Mouse (Mus musculus): Measurements from ENCODE around the gene Lrrc8d.

Gene Lrrc8d

GRCm38 (mm10) chr5:105849222-105849621 is 149.5 kb downstream of the Lrrc8d start:
- in situ Hi-C loops (cut with MboI; ENCODE audit: low sequenced_read_pairs): no loop called here

GRCm38 (mm10) chr5:105849643-105850042 is 149.9 kb downstream of the Lrrc8d start:
- in situ Hi-C loops (cut with MboI; ENCODE audit: low sequenced_read_pairs): no loop called here

GRCm38 (mm10) chr5:105853271-105853670 is 153.5 kb downstream of the Lrrc8d start:
- in situ Hi-C loops (cut with MboI; ENCODE audit: low sequenced_read_pairs): no loop called here

- in situ Hi-C loops (cut with MboI; ENCODE audit: low sequenced_read_pairs): no loop called here
Observed at GRCm38 (mm10) chr5:105857486-105857885, 157.7 kb downstream of the Lrrc8d start.

GRCm38 (mm10) chr5:105858754-105859694 is 159.3 kb downstream of the Lrrc8d start:
- in situ Hi-C loops (cut with MboI; ENCODE audit: low sequenced_read_pairs): no loop called here

GRCm38 (mm10) chr5:105859716-105860460 is 160.1 kb downstream of the Lrrc8d start:
- in situ Hi-C loops (cut with MboI; ENCODE audit: low sequenced_read_pairs): loop anchor here (10.0 kb wide), 2 partner anchors 165 to 455 kb away; partner anchors contain the start of gene Lrrc8d

GRCm38 (mm10) chr5:105860461-105860835 is 160.7 kb downstream of the Lrrc8d start:
- in situ Hi-C loops (cut with MboI; ENCODE audit: low sequenced_read_pairs): loop anchor here (10.0 kb wide), 2 partner anchors 166 to 456 kb away; partner anchors contain the start of gene Lrrc8d

GRCm38 (mm10) chr5:105861616-105862015 is 161.8 kb downstream of the Lrrc8d start:
- in situ Hi-C loops (cut with MboI; ENCODE audit: low sequenced_read_pairs): loop anchor here (10.0 kb wide), 2 partner anchors 167 to 457 kb away; partner anchors contain the start of gene Lrrc8d

GRCm38 (mm10) chr5:105865110-105865628 is 165.4 kb downstream of the Lrrc8d start:
- in situ Hi-C loops (cut with MboI; ENCODE audit: low sequenced_read_pairs): loop anchor here (10.0 kb wide), 2 partner anchors 170 to 460 kb away; partner anchors contain the start of gene Lrrc8d

- in situ Hi-C loops (cut with MboI; ENCODE audit: low sequenced_read_pairs): loop anchor here (10.0 kb wide), 2 partner anchors 173 to 463 kb away; partner anchors contain the start of gene Lrrc8d
Observed at GRCm38 (mm10) chr5:105867427-105867826, 167.7 kb downstream of the Lrrc8d start.

- in situ Hi-C loops (cut with MboI; ENCODE audit: low sequenced_read_pairs): loop anchor here (10.0 kb wide), 2 partner anchors 173 to 463 kb away; partner anchors contain the start of gene Lrrc8d
Observed at GRCm38 (mm10) chr5:105867841-105868447, 168.2 kb downstream of the Lrrc8d start.

- in situ Hi-C loops (cut with MboI; ENCODE audit: low sequenced_read_pairs): loop anchor here (10.0 kb wide), 2 partner anchors 174 to 464 kb away; partner anchors contain the start of gene Lrrc8d
Observed at GRCm38 (mm10) chr5:105868593-105868992, 168.8 kb downstream of the Lrrc8d start.

- in situ Hi-C loops (cut with MboI; ENCODE audit: low sequenced_read_pairs): loop anchor here (10.0 kb wide), 3 partner anchors 175 to 465 kb away; partner anchors contain the start of gene Lrrc8d
Observed at GRCm38 (mm10) chr5:105869739-105870138, 170.0 kb downstream of the Lrrc8d start.

GRCm38 (mm10) chr5:105871140-105871539 is 171.4 kb downstream of the Lrrc8d start:
- in situ Hi-C loops (cut with MboI; ENCODE audit: low sequenced_read_pairs): loop anchor here (10.0 kb wide), 1 partner anchor 376 kb away; no protein-coding TSS in a partner anchor

- in situ Hi-C loops (cut with MboI; ENCODE audit: low sequenced_read_pairs): loop anchor here (10.0 kb wide), 1 partner anchor 377 kb away; no protein-coding TSS in a partner anchor
Observed at GRCm38 (mm10) chr5:105872176-105872575, 172.4 kb downstream of the Lrrc8d start.

GRCm38 (mm10) chr5:105872916-105873315 is 173.1 kb downstream of the Lrrc8d start:
- in situ Hi-C loops (cut with MboI; ENCODE audit: low sequenced_read_pairs): loop anchor here (10.0 kb wide), 1 partner anchor 378 kb away; no protein-coding TSS in a partner anchor

GRCm38 (mm10) chr5:105873774-105874173 is 174.0 kb downstream of the Lrrc8d start:
- in situ Hi-C loops (cut with MboI; ENCODE audit: low sequenced_read_pairs): loop anchor here (10.0 kb wide), 1 partner anchor 379 kb away; no protein-coding TSS in a partner anchor

GRCm38 (mm10) chr5:105874476-105874875 is 174.7 kb downstream of the Lrrc8d start:
- in situ Hi-C loops (cut with MboI; ENCODE audit: low sequenced_read_pairs): loop anchor here (10.0 kb wide), 1 partner anchor 380 kb away; no protein-coding TSS in a partner anchor

- in situ Hi-C loops (cut with MboI; ENCODE audit: low sequenced_read_pairs): loop anchor here (10.0 kb wide), 1 partner anchor 381 kb away; no protein-coding TSS in a partner anchor
Observed at GRCm38 (mm10) chr5:105876068-105876924, 176.5 kb downstream of the Lrrc8d start, which contains the start of gene Zfp326. Zfp326 (plus strand) TSS chr5:105876565.

Measured in CH12F3 (cell line).